Mouse (Mus musculus) midbrain, embryonic 15.5 days (tissue): ENCODE data around the gene Rbsn. TPM values are rescaled to one million over a fixed set of nuclear protein-coding genes. Genes with fewer than 3 reads are reported as not detected.

ENCODE experiments used
- ATAC-seq: fragments of 200-750 bp; cut with Nextera tagmentation; replicated peaks from 2 replicates; pipeline ENCODE4 v1.8.0; 2017; ENCODE audit warnings: moderate TSS enrichment
- H3K27ac ChIP-seq: fragments of 300-500 bp; sonication (generic); 2 replicates; pipeline ENCODE4 v1.5.1; 2015; ENCODE audit warnings: mild to moderate bottlenecking, inconsistent platforms
- H3K27me3 ChIP-seq: fragments of 300-500 bp; sonication (generic); replicated peaks from 2 replicates; pipeline ENCODE4 v1.6.1; 2015; ENCODE audit warnings: inconsistent platforms
- H3K36me3 ChIP-seq: fragments of 300-500 bp; sonication (generic); replicated peaks from 2 replicates; pipeline ENCODE4 v1.6.1; 2015; ENCODE audit warnings: inconsistent platforms
- H3K4me1 ChIP-seq: fragments of 300-500 bp; sonication (generic); 2 replicates; pipeline ENCODE4 v1.6.1; 2015; ENCODE audit warnings: inconsistent platforms
- H3K4me2 ChIP-seq: fragments of 300-500 bp; sonication (generic); 2 replicates; pipeline ENCODE4 v1.6.1; 2015; ENCODE audit warnings: inconsistent platforms, mild to moderate bottlenecking, moderate library complexity
- H3K4me3 ChIP-seq: fragments of 300-500 bp; sonication (generic); 2 replicates; pipeline ENCODE4 v1.5.1; 2015; ENCODE audit warnings: mild to moderate bottlenecking, inconsistent platforms
- H3K9ac ChIP-seq: fragments of 300-500 bp; sonication (generic); 2 replicates; pipeline ENCODE4 v1.6.1; 2015; ENCODE audit warnings: mild to moderate bottlenecking, inconsistent platforms
- H3K9me3 ChIP-seq: fragments of 300-500 bp; sonication (generic); 2 replicates; pipeline ENCODE4 v1.6.1; 2016; ENCODE audit warnings: inconsistent platforms
- WGBS: fragments of 180-500 bp; shearing (Covaris S2); methylation state at CpG from one replicate; pipeline ENCODE4 v1.1.7; 2015; ENCODE audit warnings: mixed read lengths; 5-methylcytosine and 5-hydroxymethylcytosine counted together
- polyA plus RNA-seq: library from polyadenylated mRNA; unstranded; fragments of >200 nt; fragmentation: Nextera tagmentation; extraction: Ambion mirVana; gene quantifications from 2 replicates; pipeline ENCODE4 v1.2.1, GENCODE M21; 2015

Rbsn gene
- polyA plus RNA-seq, 1 experiment from 2014 or later, result 39.0 TPM

GRCm38 (mm10) chr6:92153774-92154173, 61.0 kb downstream of the Rbsn start:
- Histone ChIP-seq H3K9me3 (no peaks in the 10 kb centered on the region), H3K4me2 (no peak overlapping the region), H3K4me1 (no peaks in the 10 kb centered on the region), H3K9ac (no peak overlapping the region), H3K4me3 (no peak overlapping the region), H3K27me3 (no peaks in the 10 kb centered on the region), H3K27ac (no peak overlapping the region), H3K36me3 (peaks cover 45% of the 10 kb centered on the region)
- ATAC-seq, result no peak
- WGBS, result 87% methylated on average over 1 of the region's 1 CpGs

GRCm38 (mm10) chr6:92145881-92146280, 68.8 kb downstream of the Rbsn start:
- Histone ChIP-seq H3K27ac (no peak overlapping the region), H3K4me2 (no peak overlapping the region), H3K9me3 (no peaks in the 10 kb centered on the region), H3K36me3 (0 out of 2 replicates have a peak, but pooled peaks cover 9% of the 10 kb centered on the region), H3K27me3 (no peaks in the 10 kb centered on the region), H3K4me3 (no peak overlapping the region), H3K4me1 (no peaks in the 10 kb centered on the region), H3K9ac (no peak overlapping the region)
- whole genome bisulfite sequencing, result 94% methylated on average over 4 of the region's 4 CpGs
- ATAC-seq, result no peak

Other genes with a start within 250 kb of the Rbsn start
- gene Fgd5, start 236.0 kb downstream of the Rbsn start, polyA plus RNA-seq, result 10.2 and 10.4 TPM in 2 replicates
- gene Nr2c2, start 123.5 kb downstream of the Rbsn start, polyA plus RNA-seq, result 40.4 and 40.8 TPM in 2 replicates
- gene Mrps25, start 30.9 kb downstream of the Rbsn start, polyA plus RNA-seq, result 64.8 and 67.0 TPM in 2 replicates
- gene Trh, start 29.7 kb upstream of the Rbsn start, polyA plus RNA-seq, result 3.7 and 6.3 TPM in 2 replicates